ENCODE assay signal across 12 mouse cellular contexts in genomic region chr5:134119481-134120120, GRCm38 (mm10). TPM values are rescaled to one million over a fixed set of nuclear protein-coding genes. Genes with fewer than 3 reads are reported as not detected.
DNase-seq lines count a peak whose midpoint lies in the region; ATAC-seq and TF ChIP-seq lines count a peak whose summit lies in the region.
"Had no signal": no experiment of that assay in that cellular context is flagged by ENCODE, and none has a peak within 500 bp of the region (broad histone marks: within the 10 kb centered on the region; RNA-seq: fewer than 3 reads in every experiment).

No protein-coding gene starts in this region.

- peak; percentile 44 for DNase-seq in adrenal gland, postnatal 10 days
- DNase-seq in adrenal gland, adult 8-10 months: no peak
- DNase-seq in adrenal gland, postnatal 25 days: peak; percentile 36
- DNase-seq in layer of hippocampus, adult 11-12 months (ENCODE audit: low spot score): no peak
- DNase-seq in cerebellum, postnatal 10 days: no peak
- DNase-seq: kidney, postnatal 36 days; liver, embryonic 13.5 days had no signal

- H3K27me3 ChIP-seq in heart, embryonic 11.5 days (ENCODE audit: control insufficient read depth, insufficient read depth, low read length): no peaks in the 10 kb centered on the region
- no peaks in the 10 kb centered on the region for H3K27me3 ChIP-seq in myocyte (ENCODE audit: control insufficient read depth, insufficient read depth, insufficient read length)
- no peaks in the 10 kb centered on the region for H3K27me3 ChIP-seq in forebrain, embryonic 13.5 days
- H3K27me3 ChIP-seq: liver, embryonic 13.5 days; midbrain, embryonic 12.5 days had no signal

- no peak overlapping the region for H3K4me3 ChIP-seq in heart, embryonic 11.5 days (ENCODE audit: low read depth, low read length)
- H3K4me3 ChIP-seq in myocyte: no peak overlapping the region
- H3K4me3 ChIP-seq in forebrain, embryonic 13.5 days: no peak overlapping the region
- H3K4me3 ChIP-seq: liver, embryonic 13.5 days; midbrain, embryonic 12.5 days had no signal

- H3ac ChIP-seq in myocyte (ENCODE audit: control insufficient read depth, insufficient read length): no peak overlapping the region

- no peaks in the 10 kb centered on the region for H3K9me3 ChIP-seq in heart, embryonic 11.5 days (replicated peaks; ENCODE audit: control insufficient read depth, low read length)
- no peaks in the 10 kb centered on the region for H3K9me3 ChIP-seq in forebrain, embryonic 13.5 days (replicated peaks)
- H3K9me3 ChIP-seq: liver, embryonic 13.5 days; midbrain, embryonic 12.5 days had no signal

- ATAC-seq in heart, embryonic 11.5 days (replicated peaks; ENCODE audit: insufficient number of reproducible peaks, low FRiP score, low TSS enrichment): no peak
- ATAC-seq in forebrain, embryonic 13.5 days: no peak
- ATAC-seq: forebrain, embryonic 16.5 days had no signal

- no peak overlapping the region for H3K4me2 ChIP-seq in heart, embryonic 11.5 days
- peak overlapping the region; percentile 42 for H3K4me2 ChIP-seq in myocyte (ENCODE audit: low read depth)
- no peak overlapping the region for H3K4me2 ChIP-seq in forebrain, embryonic 13.5 days
- H3K4me2 ChIP-seq: liver, embryonic 13.5 days; midbrain, embryonic 12.5 days had no signal

- no peaks in the 10 kb centered on the region for H3K79me2 ChIP-seq in myocyte (ENCODE audit: control insufficient read depth, insufficient read depth)

- no peaks in the 10 kb centered on the region for H3K36me3 ChIP-seq in heart, embryonic 11.5 days (ENCODE audit: control insufficient read depth, insufficient read depth, low read length)
- no peaks in the 10 kb centered on the region for H3K36me3 ChIP-seq in myocyte (ENCODE audit: control insufficient read depth, insufficient read depth)
- peaks cover 27% of the 10 kb centered on the region for H3K36me3 ChIP-seq in forebrain, embryonic 13.5 days (ENCODE audit: poor library complexity, severe bottlenecking)
- H3K36me3 ChIP-seq: liver, embryonic 13.5 days had no signal

- H3K27ac ChIP-seq in heart, embryonic 11.5 days (ENCODE audit: low read depth, low read length): peak overlapping the region; percentile 42; the same call in 1 of the 2 replicates
- no peak overlapping the region for H3K27ac ChIP-seq in forebrain, embryonic 13.5 days
- H3K27ac ChIP-seq: liver, embryonic 13.5 days; midbrain, embryonic 12.5 days had no signal

- 43% methylated on average over 10 of the region's 10 CpGs for WGBS in heart, embryonic 11.5 days (ENCODE audit: insufficient replicate concordance)
- 83% methylated on average over 10 of the region's 10 CpGs for WGBS in forebrain, embryonic 13.5 days

- peaks cover 17% of the 10 kb centered on the region for H3K4me1 ChIP-seq in heart, embryonic 11.5 days (ENCODE audit: control insufficient read depth, insufficient read depth, low read length)
- peaks cover 5% of the 10 kb centered on the region for H3K4me1 ChIP-seq in forebrain, embryonic 13.5 days
- H3K4me1 ChIP-seq: liver, embryonic 13.5 days had no signal

- no peak for TF ChIP-seq POLR2A in myocyte (IDR thresholded peaks at IDR 0.05; ENCODE audit: insufficient read length, low read depth)

- H3K9ac ChIP-seq in heart, embryonic 11.5 days (ENCODE audit: low read depth, low read length): no peak overlapping the region
- no peak overlapping the region for H3K9ac ChIP-seq in forebrain, embryonic 13.5 days
- H3K9ac ChIP-seq: liver, embryonic 13.5 days; midbrain, embryonic 12.5 days had no signal

TF ChIP-seq in myocyte, 11 proteins besides CTCF, POLR2A, EP300 and RAD21:
- no peak for TF ChIP-seq TCF3 (IDR thresholded peaks at IDR 0.05; ENCODE audit: insufficient read length, low read depth)
- TF ChIP-seq MYOD1 (IDR thresholded peaks at IDR 0.05; ENCODE audit: control insufficient read depth in 1 of 3, insufficient read length in 2 of 3, low read depth in 2 of 3): peak; percentile 3 to 88 (median 70)
- TF ChIP-seq TCF12 (IDR thresholded peaks at IDR 0.05; ENCODE audit: insufficient read depth, poor library complexity, severe bottlenecking): peak; percentile 48
- TF ChIP-seq MAX (IDR thresholded peaks at IDR 0.05; ENCODE audit: low read depth): no peak
- TF ChIP-seq CEBPB (IDR thresholded peaks at IDR 0.05; ENCODE audit: insufficient read depth, poor library complexity, severe bottlenecking): peak; percentile 60
- TF ChIP-seq MYOG (IDR thresholded peaks at IDR 0.05; ENCODE audit: control insufficient read depth in 1 of 3, insufficient read depth in 1 of 3, insufficient read length in 2 of 3, low read depth in 2 of 3): peak in 2 of 3 experiments; percentile 76 to 78
- TF ChIP-seq SRF (IDR thresholded peaks at IDR 0.05; ENCODE audit: control insufficient read depth, insufficient read length, low read depth): no peak
- TF ChIP-seq REST (IDR thresholded peaks at IDR 0.05; ENCODE audit: insufficient read depth, insufficient read length): no peak
TF ChIP-seq in myocyte: peak in this region for 4.

RNA-seq across cellular contexts. Expression of gene Castor2, which starts 20.1 kb away (rescaled TPM):
- 10 to 100 TPM; 14.0 to 19.7 TPM for total RNA-seq in adrenal gland, postnatal 10 days (2021)
- total RNA-seq in adrenal gland, adult 8-10 months (2022): 10 to 100 TPM; 18.4 to 37.2 (median 23.6) TPM
- 12.7 and 12.9 TPM in 2 replicates for total RNA-seq in adrenal gland, postnatal 25 days (2021)
- polyA plus RNA-seq in heart, embryonic 11.5 days (2014; fragmentation: Nextera tagmentation; extraction: Ambion mirVana): 5.7 and 8.0 TPM in 2 replicates
- 7.3 TPM for polyA plus RNA-seq in myocyte (2012; fragmentation: generic; extraction: Trizol)
- polyA plus RNA-seq in forebrain, embryonic 13.5 days (2015; fragmentation: Nextera tagmentation; extraction: Ambion mirVana): 22.6 and 24.1 TPM in 2 replicates

RNA-seq across cellular contexts. Expression of gene Rcc1l, which starts 57.0 kb away (rescaled TPM):
- total RNA-seq in adrenal gland, postnatal 10 days (2021): 10 to 100 TPM; 26.6 to 29.4 TPM
- 10 to 100 TPM; 34.6 to 43.1 (median 37.8) TPM for total RNA-seq in adrenal gland, adult 8-10 months (2022)
- total RNA-seq in adrenal gland, postnatal 25 days (2021): 25.4 and 29.6 TPM in 2 replicates
- 21.0 and 21.8 TPM in 2 replicates for polyA plus RNA-seq in heart, embryonic 11.5 days (2014; fragmentation: Nextera tagmentation; extraction: Ambion mirVana)
- polyA plus RNA-seq in myocyte (2012; fragmentation: generic; extraction: Trizol): 16.9 TPM
- 23.3 and 24.4 TPM in 2 replicates for polyA plus RNA-seq in forebrain, embryonic 13.5 days (2015; fragmentation: Nextera tagmentation; extraction: Ambion mirVana)

Comparison
In these comparisons a context has a peak if more than half of its experiments do, and no peak if none do; other contexts are left out.
1. DNase-seq: peak in adrenal gland, postnatal 10 days (single experiment) and adrenal gland, postnatal 25 days (single experiment); none in adrenal gland, adult 8-10 months (single experiment), layer of hippocampus, adult 11-12 months (single experiment) and cerebellum, postnatal 10 days (0 of 2).